Mouse (Mus musculus): Measurements from ENCODE around the gene Map3k13. TPM values are rescaled to one million over a fixed set of nuclear protein-coding genes. Genes with fewer than 3 reads are reported as not detected.
"Not testable (repeated sequence)": the region's sequence is repeated elsewhere in the genome, so short reads cannot be mapped to it uniquely, and the experiment has no call there.

The Map3k13 gene
- total and polyA plus RNA-seq, 3 experiments: 0.40 to 1.2 (median 0.84) TPM

DNA sequence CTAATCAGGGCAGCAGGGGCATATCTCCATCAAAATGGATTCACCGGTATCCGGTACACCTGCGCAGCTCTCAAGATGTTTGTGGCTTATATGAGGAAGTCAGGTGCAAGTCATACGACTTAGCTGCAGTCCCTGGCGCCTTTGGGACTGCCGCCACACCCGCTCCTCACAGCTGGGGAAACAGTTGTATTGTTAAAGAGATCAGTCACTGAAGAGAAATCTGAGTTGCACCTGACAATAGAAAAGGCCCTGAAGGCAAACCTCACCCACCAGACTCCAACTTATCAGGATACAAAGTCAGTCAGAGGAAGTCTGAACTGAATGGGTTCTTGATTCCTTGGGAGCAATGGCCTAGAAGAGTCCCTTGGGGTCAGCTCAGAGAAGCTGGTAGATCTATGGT is 13.6 kb downstream of the Map3k13 start:
- DNase-seq: not testable (repeated sequence)

DNA sequence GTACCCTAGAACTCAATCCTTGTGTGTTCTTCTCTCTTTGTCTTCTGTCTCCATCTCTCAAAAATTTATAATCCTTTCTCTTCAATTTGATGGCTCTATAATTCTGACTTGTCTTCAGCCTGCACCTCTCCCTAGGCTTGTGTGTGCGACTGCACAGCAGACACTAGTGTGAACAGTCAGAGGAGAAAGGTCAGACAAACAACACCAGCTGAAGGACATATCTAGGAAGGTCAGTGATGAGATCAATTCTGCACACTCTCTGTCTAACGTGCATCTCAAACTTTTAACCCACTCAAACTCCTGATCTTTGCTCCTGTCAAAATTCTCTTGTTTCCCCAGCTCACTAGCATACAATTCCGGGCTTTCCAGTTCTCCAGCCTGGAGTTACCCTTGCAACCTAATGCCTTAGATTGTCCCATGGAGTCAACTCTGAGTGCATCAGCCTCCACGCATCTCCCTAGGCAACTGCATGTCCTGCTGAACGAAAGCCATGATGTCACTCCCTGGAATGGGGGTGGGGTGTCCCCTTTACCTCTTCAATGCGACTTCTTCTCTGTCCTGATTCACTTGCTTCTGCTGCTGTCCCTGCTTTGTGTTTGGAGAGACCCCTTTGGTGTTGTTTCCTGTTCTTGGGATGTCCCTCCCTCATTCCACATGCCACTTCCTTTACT is 19.2 kb downstream of the Map3k13 start:
- no peak for DNase-seq

DNA sequence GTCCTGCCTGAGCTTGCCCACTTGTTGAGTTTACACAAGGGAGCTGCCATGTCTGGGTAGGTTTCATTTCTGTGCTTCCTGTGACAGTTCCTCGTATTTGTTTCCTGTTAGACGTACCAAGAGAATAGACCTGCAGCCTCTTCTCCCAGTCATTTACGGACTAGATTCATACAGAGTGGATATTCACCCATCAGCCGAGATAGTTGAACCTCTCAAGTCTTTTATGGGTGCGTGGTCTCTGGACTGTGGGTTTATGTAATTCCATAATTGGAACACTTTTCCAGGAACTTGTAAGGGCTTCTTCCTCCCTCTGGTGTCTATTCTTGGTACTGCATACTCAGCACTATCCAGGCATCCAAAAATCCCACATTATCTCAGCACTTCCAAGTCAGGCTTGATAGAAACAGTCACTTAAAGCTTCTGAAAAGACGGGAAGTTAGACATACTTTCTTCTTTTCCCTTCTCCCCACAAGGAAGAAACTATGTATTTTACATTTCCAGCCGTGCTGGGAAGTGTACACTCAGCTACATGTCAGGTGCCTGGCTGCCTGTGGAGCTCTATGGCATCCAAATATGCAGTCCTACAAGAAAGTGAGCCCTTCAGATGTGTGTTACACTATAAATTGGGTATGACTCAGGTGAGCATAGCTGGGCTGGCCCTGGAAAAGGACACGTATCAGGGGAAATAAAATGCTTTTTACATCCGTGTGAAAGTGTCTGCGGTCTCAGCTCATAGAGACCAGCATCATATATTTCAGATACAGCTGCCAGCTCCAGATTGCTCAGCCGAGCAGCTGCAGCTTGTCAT is 20.9 kb downstream of the Map3k13 start:
- DNase-seq: peak; percentile 50

DNA sequence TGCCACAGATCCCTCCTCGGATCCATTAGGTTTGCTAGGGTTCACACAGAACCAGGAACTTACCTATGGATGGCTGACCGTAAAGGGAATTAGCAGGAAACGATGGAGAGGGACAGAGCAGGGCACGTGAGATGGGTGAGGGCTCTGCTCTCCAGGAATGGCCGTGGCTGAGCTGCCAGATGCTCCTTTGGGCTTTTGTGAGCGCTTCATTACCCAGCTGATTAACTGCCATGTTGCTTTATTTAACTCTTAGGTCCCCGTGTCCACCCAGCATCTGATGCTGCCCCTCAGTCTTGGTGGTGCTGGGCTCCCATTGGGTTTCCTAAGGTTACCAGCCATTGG is 21.5 kb downstream of the Map3k13 start:
- DNase-seq: no peak

DNA sequence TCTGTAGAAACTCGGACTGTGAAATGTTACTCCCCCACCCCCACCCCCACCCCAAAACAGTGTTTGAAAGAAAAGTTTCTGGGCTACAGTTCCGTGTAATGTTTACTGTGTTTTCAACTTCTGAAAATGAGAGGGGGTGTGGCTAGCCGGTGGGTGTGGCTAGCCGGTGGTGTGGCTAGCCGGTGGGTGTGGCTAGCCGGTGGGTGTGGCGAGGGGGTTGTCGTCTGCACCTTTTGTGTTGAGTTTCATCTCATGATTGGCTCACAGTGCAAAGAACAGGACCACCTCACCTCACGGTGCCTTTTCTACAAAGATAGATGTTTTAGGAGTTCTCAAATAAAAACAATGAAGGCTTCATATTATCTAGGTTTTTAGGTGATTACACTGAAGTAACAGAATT is 24.0 kb downstream of the Map3k13 start:
- peak; percentile 77 for DNase-seq

DNA sequence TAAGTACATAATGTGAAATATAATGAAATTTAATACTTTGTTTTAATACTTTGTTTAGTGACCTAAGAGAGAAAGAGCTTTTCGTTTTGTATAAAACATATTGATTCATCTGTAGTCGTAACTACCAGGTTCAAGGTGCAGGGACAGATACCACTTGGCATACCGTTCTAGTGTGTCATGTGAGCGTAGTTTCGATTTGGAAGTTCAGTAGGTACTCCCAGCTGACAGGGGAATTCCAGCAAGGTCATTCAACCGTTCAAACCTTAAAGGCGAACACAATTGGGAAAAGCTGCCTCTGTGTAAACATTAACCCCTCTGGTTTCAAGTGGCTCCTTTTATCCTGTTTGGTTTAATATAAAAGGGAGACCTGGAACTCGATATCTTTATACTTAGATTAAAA is 24.5 kb downstream of the Map3k13 start:
- peak; percentile 65 for DNase-seq

DNA sequence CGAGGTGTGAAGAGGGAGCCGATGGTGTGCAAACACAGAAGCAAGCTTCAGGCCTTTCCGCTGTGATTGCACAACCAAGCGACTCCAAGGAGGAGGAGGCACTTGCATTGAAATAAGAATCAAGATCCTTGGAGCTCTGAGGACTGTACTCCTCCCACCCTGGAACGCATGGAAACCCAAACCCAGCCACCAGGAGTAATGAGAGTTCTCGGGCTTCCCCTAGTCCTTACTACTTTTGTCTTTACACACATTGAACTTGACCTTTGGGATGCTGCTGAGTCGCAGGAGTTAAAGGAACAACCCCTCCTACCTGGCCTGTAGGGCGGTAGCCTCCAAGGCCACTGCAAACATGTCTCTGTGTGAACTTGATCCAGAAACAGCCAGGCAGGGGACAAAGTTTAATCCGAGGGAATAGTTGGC is 31.5 kb downstream of the Map3k13 start:
- DNase-seq: peak; percentile 17

DNA sequence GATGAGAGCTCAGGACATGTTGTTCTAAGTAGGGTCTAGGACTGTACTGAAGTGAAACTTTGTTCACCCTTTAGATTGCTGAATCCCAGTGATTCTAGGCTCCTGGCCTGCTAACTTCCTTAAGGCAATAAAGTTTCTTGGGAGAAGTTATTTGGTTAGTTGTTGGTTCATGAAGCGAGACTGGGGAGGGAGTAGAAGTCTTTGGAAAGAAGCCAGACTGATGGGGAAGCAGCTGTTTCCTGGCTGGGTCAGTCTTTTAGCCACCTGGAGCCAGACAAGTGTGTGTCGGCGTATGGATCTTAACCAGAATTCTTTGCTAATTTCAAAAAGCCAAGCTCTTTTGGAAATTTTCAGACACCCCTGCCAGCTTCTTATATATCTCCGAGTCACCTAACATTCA is 33.0 kb downstream of the Map3k13 start:
- DNase-seq: no peak

DNA sequence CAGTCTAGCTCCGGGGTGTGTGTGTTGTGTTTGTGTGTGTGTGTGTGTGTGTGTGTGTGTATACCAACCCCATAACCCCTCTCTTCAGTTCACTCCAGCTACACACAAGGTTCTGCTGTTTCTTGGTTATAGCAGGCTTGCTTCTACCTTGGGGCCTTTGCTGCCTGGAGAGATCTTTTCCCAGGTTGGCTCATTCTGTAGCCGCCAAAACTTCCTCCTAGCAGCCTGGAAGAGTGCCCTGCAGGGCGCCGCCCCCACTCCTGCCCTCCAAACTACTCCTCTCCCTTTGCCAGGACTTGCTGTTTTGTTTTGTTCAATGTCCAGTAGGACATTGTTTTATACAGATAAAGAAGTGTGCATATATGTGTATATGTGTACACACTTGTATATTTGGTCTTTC is 33.4 kb downstream of the Map3k13 start:
- DNase-seq: no peak

DNA sequence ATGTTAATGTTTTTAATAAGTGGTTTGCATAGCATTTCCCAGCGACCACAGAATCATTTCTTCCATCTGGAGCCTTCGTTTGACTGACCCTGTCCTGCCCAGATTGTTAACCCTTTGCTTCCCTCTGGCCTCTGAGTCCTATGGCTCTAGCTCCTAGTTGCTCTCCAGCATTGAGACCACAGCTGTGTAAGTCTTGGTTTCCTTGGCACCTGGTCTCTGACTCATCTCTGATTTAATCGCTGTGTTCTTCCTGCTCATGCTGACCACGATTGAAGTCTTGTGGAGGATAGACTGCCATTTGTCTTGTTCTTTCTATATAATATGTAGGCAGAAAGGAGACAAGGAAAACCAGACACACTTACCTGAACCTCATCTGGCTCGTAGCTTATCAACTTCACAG is 35.6 kb downstream of the Map3k13 start:
- no peak for DNase-seq

DNA sequence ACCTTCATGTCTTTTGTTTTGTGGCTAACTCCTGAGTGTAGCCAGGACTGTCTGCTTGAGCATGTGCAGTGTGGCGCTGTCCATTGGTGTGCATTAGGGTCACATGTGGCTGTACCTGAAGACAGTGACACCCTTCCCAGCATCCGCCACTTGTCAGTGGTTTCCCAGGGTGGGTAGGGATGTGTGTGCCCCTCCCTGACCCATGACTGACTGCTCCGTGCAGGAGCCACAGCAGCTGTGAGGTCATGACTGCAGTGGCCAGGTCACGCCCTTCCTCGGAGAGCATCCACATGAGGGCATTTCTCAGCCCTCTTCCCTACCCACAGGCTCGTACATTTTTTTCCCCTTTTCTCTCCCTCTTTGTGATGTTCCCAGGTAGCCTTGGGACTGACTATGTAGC is 36.6 kb downstream of the Map3k13 start:
- no peak for DNase-seq

DNA sequence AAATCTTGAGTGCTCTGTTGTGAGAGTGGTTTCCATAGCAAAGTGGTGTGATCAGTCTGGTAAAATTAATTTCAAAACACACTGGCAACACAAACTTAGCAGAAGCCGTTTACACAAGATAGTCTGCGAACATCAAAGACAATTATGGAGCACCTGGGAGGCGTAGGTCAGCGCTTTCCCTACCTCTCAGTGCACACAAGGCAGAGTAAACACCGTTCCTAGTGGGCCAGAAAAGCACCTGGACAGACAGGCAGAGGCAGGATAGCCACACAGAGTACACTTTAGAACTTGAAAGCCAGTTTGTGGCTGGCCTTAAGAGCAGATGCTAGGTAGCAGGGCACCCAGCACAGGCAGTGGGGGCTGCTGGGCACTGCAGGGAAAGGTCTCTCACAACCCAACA is 37.6 kb downstream of the Map3k13 start:
- no peak for DNase-seq

DNA sequence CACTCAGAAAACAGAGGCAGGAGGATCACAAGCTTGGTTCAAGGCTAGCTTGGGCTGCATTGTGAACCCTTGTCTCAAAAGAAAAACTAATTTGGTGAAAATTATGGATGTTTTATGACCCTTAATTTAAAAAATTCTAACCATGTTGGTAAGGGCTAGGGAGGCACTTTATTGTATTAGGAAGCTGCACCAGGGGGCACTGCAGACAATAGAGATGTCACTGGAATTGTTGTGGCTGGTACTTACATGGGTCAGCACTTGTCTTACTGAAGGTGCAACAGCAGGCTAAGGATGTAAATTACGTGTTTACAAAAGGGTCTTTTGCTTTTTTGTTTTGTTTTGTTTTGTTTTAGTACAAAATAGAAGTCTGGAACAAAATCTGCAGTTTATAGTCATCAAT is 39.3 kb downstream of the Map3k13 start:
- no peak for DNase-seq

DNA sequence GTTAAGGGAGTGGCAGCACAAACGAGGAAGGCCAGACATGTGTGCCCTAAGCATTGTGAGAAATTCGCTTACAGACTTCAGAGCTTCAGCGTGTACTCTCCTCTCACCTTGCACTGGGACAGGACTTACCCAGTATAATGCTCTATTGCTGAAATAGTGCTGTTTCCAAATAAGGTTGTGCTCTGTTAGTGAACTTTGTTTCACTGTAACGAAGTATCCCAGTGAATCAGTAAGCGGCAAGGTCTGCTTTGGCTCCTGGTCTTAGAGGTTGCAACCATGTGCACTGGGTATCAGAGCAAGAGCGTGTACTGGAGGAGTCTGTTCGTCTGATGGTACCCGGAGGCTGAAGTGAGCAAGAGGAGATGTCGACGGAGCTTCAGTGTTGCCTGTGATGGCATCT is 39.8 kb downstream of the Map3k13 start:
- no peak for DNase-seq

DNA sequence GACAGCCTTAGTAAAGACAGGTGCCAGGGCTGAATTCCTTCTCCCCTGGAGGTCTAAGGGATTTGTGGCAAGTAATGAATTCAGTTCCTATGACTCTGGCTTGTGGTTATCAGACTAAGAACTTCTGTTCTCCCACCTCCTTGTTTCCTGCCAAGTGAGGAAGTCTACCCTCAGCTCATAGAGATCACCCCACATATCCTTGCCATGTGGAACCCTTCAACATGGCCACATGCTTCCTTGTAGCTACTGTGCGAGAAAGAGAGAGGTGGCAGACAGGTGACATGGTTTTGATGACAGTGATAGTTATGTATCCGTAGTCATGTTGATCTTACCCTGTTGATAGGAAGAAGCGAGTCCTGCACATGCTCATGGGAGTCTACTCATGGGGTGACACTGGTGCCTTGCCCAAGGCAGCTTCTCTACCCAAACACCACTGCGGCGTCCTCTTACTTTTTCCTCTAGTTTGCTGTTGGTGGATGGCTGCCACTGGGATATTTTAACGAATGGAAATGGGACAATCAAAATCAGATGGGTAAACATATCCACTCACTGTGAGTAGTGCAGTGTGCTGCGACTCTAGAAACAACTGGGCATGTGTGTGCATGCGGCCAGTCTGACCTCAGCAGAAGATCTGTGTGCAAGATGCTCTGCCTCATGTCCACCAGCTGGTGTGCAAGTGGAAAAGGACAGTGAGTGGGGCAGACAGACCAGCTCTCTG is 40.9 kb downstream of the Map3k13 start:
- DNase-seq: no peak

DNA sequence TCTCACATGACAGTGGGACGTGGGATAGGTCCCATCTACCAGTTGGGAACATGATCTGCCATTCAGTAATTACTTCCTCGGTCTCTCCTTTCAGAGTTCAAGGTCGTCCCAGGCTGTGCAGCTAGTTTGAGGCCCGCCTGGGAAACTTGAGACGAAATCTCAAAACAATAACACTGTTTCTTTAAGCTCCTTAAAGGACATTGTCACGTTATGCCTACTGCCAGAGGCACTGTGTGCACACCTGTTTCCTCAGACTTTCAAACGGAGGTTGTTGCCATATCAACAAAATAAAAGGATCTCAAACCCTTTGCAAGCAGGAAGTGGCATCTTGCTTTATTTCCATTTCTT is 41.4 kb downstream of the Map3k13 start:
- no peak for DNase-seq

DNA sequence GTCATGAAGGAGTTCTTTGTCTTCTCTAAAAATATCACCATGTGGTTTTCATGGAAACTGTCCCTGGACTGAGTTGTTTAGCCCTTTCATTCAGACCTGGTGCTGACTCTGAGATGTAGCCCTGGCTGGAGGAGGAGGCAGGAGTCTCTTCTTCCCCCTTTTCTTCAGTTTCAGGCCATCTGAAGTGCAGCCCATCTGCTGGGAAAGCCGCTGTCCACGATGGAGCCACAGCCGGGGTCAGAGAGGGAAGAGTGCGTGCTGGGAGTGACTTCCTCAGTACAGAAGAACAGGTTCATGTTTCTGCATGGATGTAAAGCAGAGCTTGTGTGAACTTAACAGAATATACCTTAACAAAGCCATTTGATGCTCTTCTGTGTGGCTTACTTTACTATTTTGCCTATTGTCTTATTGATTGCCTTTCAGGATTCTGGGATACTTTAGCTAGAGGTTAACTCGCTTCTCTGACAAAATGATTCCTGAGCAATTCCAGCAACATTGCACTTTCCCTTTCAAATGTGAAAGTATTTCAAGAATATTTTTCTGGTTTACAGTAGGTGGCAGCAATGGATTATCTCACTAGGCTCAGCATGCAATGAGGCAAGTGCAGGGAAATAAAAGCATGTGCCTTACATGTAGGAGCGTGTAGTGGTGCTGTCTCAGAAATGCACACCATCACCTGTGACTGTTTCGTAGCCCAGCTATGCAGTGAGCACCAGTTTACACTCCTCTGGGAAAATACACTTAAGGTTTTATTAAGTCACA is 42.3 kb downstream of the Map3k13 start:
- DNase-seq: no peak

DNA sequence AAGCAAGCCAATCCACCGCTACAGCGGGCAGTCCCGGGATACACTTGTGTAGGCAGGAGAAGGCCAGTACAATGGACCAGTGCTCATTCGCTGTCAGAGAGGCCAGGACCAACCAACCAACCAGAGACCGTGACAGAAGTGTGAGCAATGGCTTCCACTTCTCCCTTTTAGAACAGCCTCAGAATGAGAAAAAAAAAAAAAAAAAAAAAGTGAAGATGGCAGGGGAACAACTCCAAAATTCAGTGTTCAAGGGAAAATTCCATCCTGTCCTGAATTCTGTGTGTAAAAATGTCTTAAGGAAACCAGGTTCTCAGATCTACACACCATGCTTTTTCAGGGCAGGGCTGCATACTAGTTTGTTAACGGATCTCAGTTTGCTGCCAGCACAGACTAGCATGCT is 43.5 kb downstream of the Map3k13 start:
- no peak for DNase-seq

DNA sequence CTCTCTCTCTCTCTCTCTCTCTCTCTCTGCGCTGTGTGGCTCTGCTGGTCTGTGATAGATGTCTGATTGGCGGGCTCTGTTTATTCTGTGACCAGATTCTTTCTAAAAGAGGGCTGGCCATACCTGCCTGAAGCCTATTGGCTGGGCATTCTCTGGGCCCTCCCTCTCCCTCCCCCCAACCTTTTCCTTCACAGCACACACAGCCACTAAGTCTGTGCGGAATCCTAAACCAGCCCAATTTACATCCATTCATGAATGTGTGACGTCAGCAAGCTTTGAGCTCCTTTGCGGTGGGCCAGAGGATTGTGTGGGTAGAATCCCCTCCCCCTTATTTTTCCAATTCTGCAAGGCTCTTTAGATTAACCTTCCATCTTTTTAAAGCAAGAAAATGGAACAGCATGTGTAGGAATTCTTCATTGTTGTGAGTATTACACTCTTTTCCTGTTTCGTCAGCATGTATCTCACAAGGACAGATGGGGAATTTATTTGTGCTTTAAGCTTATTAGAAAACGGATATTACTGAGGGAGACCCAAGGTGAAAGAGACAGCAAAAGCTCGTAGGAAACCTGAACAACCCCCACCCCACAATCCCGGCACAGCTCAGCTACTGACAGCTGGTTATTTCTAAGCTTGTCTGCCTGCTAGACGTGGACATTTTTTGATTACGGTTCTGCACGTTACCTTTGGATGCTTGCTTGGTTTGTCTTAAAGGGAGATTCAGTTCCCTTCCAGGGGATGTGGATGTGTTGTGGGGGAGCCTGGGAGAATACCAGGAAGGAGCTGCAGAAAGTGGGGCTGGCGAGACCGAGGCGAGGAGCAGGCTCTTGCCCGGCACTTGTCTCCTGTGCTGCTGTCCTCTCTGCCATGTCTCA is 51.9 kb downstream of the Map3k13 start:
- peak; percentile 83 for DNase-seq

DNA sequence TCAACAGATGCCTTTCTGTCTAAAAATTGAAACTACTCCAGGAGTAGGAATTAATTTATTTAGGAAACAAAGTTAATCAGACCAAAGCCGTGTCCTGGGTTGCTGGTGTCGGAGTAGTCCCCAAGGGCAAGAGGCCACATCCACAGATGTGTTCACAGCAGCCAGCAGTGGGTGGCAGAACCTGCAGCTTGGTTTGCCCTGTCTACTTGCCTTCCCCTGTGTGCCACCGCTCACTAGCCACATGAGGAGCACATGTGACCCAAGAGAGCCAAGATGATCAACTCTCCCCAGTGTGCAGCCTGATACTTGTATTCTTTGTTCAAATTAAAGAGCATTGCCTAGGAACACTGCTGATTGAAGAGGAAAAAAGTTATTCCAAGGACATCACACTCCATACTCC is 54.3 kb downstream of the Map3k13 start:
- DNase-seq: no peak

DNA sequence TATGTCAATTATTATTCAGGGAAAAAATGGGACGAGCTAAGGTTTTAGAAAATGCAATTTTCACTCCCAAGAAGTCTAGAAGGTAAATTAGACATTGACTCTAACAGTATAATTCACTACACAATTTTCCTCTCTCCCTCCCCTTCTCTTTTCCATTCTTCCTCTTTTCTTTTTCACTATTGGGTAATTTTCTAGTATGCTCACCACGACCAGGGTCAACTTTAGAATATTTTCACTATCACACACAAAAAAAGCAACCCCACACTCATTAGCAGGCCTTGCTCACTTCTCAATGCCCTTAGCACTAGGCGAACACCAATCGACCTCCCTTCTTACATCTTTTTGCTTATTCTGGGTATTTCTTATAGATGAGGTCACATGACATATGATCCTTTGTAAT is 54.7 kb downstream of the Map3k13 start:
- no peak for DNase-seq

DNA sequence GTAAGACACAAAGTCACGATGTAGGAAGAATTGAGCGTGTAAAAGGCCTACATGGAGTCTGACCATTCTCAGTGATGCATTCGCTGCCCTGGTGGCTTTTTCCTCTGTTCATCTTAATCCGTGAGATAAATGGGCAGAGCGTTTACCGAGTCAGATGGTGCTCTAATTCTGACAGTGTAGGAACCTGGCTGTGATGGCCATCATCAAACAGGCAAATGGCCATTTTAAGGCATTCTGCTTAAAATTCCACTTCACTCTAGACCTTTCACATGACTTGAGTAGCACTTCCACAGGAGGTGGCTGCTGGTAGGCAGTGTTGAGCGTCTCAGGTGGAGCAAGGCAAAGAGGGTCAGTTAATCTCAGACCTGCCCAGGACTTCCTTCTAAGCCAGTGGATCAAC is 58.2 kb downstream of the Map3k13 start:
- no peak for DNase-seq

All from adrenal gland, adult 2 months (tissue).